Mouse (Mus musculus) forebrain, embryonic 12.5 days (tissue): ENCODE measurements around the gene Cdca3. TPM values are rescaled to one million over a fixed set of nuclear protein-coding genes. Genes with fewer than 3 reads are reported as not detected.
A peak's percentile ranks its signal among the peaks of the same experiment; 100 is the strongest.
"Not testable (repeated sequence)": the region's sequence is repeated elsewhere in the genome, so short reads cannot be mapped to it uniquely, and the experiment has no call there.

Experiments used
- ATAC-seq: fragments of 200-750 bp; cut with Nextera tagmentation; 2 replicates; pipeline ENCODE4 v1.8.0; 2017; ENCODE audit warnings: moderate TSS enrichment; ENCODE audit not compliant: low FRiP score
- H3K27ac ChIP-seq: fragments of 300-500 bp; sonication (generic); 2 replicates; pipeline ENCODE4 v1.5.1; 2016; ENCODE audit warnings: mild to moderate bottlenecking
- H3K27me3 ChIP-seq: fragments of 300-500 bp; sonication (generic); 2 replicates; pipeline ENCODE4 v1.6.1; 2016; ENCODE audit warnings: mild to moderate bottlenecking
- H3K36me3 ChIP-seq: fragments of 300-500 bp; sonication (generic); replicated peaks from 2 replicates; pipeline ENCODE4 v1.6.1; 2016; ENCODE audit warnings: mild to moderate bottlenecking
- H3K4me1 ChIP-seq: fragments of 300-500 bp; sonication (generic); 2 replicates; pipeline ENCODE4 v1.6.1; 2016
- H3K4me2 ChIP-seq: fragments of 300-500 bp; sonication (generic); 2 replicates; pipeline ENCODE4 v1.6.1; 2016; ENCODE audit warnings: mild to moderate bottlenecking, moderate library complexity
- H3K4me3 ChIP-seq: fragments of 300-500 bp; sonication (generic); replicated peaks from 2 replicates; pipeline ENCODE4 v1.5.1; 2016; ENCODE audit warnings: mild to moderate bottlenecking
- H3K9ac ChIP-seq: fragments of 300-500 bp; sonication (generic); 2 replicates; pipeline ENCODE4 v1.6.1; 2016; ENCODE audit warnings: mild to moderate bottlenecking
- H3K9me3 ChIP-seq: fragments of 300-500 bp; sonication (generic); 2 replicates; pipeline ENCODE4 v1.6.1; 2016
- WGBS: fragments of 180-500 bp; shearing (Covaris S2); methylation state at CpG from one replicate; pipeline ENCODE4 v1.1.7; 2016; 5-methylcytosine and 5-hydroxymethylcytosine counted together
- polyA plus RNA-seq: library from polyadenylated mRNA; unstranded; fragments of >200 nt; fragmentation: Nextera tagmentation; extraction: Ambion mirVana; gene quantifications from 2 replicates; pipeline ENCODE4 v1.2.1, GENCODE M21; 2016

Gene Cdca3
- polyA plus RNA-seq, 1 experiment from 2014 or later, result 233 TPM

DNA sequence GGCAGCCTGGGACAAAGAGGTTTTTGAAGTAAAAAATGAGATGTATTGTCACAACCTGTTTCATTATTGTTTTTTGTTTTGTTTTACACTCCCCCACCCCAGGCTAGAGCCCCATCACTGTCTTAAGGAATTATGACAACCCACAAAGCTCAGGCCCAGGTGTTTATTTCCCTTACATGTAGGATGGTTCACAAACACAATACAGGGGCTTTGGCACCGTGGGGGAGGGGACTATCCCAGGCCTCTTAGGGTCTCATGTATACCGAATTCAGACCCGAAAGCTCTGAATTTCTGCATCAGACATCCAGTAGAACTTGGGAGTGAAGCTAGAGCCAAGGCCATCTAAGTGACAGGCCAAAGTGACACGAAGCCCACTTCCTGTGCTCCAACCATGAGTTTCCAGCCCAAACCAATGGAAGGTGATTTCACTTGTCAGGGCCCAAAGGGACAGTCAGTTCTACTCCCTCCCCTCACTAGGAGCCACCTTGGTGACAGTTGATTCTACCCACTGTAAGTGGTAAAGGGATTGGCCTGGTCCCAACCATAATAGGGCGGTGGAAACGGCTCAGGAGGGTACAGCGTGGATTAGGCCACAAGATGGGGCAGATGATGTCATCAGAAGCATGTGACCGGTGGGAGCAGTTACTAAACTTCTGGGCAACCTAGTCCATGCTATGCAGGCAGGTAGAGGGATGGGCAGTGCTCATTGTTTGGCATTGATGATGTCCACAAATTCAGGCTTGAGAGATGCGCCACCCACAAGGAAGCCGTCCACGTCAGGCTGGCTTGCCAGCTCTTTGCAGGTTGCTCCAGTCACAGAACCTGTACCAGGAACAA is 18.6 kb upstream of the Cdca3 start:
- not testable (repeated sequence) for H3K27ac ChIP-seq, H3K4me2 ChIP-seq, H3K9me3 ChIP-seq, ATAC-seq, H3K4me3 ChIP-seq, H3K27me3 ChIP-seq, H3K9ac ChIP-seq
- WGBS, result 85% methylated on average over 11 of the region's 11 CpGs
- Histone ChIP-seq H3K36me3 (peaks cover 33% of the 10 kb centered on the region), H3K4me1 (peaks cover 67% of the 10 kb centered on the region)

DNA sequence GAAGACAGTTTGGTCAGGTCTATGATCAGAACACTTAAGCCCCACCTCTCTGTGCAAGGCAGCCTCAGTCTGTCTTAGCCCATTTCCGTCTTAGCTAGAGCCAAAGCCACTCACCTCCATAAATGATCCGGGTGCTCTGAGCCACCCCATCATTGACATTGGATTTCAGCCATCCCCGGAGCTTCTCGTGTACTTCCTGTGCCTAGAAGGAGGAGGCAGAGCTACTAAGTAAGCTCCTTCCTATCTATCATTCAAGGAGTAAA is 18.0 kb upstream of the Cdca3 start:
- ATAC-seq, result no peak
- Histone ChIP-seq H3K27me3 (no peaks in the 10 kb centered on the region), H3K27ac (no peak overlapping the region), H3K36me3 (peaks cover 38% of the 10 kb centered on the region), H3K9me3 (no peaks in the 10 kb centered on the region), H3K4me1 (peaks cover 62% of the 10 kb centered on the region), H3K9ac (no peak overlapping the region), H3K4me3 (no peak overlapping the region), H3K4me2 (no peak overlapping the region)
- WGBS, result 90% methylated on average over 4 of the region's 4 CpGs

DNA sequence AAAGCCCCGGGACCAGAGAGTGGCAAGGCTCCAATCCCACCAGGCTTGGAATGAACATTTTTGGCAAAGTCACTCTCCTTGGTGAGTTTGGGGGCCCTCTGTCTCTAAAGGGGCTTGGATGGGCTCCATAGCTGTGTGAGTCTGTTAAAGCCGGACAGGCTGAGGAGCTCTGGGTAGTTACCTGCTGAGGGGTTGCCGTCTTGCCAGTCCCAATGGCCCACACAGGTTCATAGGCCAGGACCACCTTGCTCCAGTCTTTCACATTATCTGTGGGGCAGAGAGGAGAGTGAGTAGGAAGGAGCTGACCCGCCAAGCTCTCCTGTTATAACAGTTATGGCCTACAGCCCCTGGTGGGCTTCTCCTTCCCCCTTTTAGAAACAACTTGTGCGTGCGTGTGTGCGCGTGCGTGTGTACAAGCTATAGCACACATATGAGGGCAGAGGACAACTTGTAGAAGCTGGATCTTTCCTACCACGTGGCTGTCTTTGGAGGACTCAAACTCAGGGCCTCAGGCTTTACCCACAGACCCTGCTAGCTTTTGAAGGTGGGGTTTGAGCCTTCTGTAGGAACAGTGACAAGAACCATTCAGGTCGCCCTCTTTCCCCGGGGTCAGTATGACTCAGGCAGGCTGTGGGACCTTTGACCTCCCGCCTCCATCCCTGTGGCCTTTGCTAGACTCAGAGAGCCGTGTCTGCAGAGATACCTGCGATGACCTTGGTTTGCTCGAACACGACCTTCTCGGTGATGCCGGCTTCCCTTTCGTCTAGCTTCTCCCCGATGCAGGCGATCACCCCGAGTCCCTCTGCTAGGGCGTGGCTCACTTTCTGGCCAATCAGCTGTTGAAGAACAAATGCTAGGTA is 17.4 kb upstream of the Cdca3 start:
- ATAC-seq, result no peak

DNA sequence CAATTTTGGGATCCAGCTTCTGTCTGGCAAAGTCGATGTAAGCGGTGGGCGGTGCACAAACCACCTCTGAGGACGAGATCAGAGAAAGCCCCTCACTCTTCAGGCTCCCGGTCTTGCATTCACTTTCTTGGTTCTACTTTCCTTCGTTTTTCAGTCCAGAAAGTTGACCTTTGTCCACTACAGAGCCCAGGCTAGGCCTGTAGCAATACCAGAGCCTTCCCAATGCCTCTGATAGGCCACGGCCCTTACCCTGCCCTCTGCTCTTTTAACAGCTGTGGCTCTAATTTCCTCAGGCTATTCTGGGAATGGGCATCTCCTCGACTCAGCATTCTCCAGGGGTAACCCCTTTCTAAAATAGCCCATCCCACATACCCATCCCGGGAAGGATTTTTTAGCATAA is 16.5 kb upstream of the Cdca3 start:
- Histone ChIP-seq H3K4me3 (peak overlapping the region; percentile 73), H3K9me3 (no peaks in the 10 kb centered on the region), H3K9ac (peak overlapping the region; percentile 83), H3K4me2 (peak overlapping the region; percentile 88), H3K36me3 (peaks cover 53% of the 10 kb centered on the region), H3K27ac (peak overlapping the region; percentile 88), H3K27me3 (no peaks in the 10 kb centered on the region), H3K4me1 (peaks cover 60% of the 10 kb centered on the region)
- WGBS, result 21% methylated on average over 9 of the region's 9 CpGs
- ATAC-seq, result no peak

More for the DNA sequence above, 17.4 kb upstream of the Cdca3 start:
- 85% methylated on average over 24 of the region's 24 CpGs for WGBS
- peaks cover 60% of the 10 kb centered on the region for H3K4me1 ChIP-seq
- H3K4me3 ChIP-seq, result peak overlapping the region; percentile 73
- H3K4me2 ChIP-seq, result peak overlapping the region; percentile 88
- H3K27me3 ChIP-seq, result no peaks in the 10 kb centered on the region
- H3K9me3 ChIP-seq, result no peaks in the 10 kb centered on the region
- peaks cover 44% of the 10 kb centered on the region for H3K36me3 ChIP-seq
- H3K9ac ChIP-seq, result peak overlapping the region; percentile 83
- H3K27ac ChIP-seq, result 0 out of 2 replicates have a peak overlapping the region, but pooled peaks have one; percentile 88

DNA sequence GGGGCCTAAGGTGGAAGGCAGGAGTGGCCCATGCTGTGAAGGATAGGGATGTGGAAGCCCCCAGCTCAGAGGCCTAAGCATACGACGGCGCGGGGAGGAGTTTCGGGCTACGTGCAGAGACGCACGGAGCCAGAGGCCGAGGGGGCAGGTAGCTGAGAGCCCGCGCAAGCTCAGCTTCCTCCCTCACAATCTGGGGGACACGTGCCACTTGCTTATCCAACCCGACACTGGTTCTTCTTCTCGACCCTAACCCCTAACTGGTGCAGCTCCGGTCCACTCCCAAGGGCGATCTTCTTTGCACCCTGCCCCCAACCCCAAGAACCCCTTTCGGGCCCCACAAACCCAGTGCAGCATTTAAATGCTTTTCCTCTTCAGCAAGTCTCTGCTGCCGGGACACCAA is 15.9 kb upstream of the Cdca3 start:
- Histone ChIP-seq H3K4me1 (peaks cover 54% of the 10 kb centered on the region), H3K4me2 (peak overlapping the region; percentile 88), H3K27ac (peak overlapping the region; percentile 88), H3K9me3 (no peaks in the 10 kb centered on the region), H3K9ac (peak overlapping the region; percentile 83), H3K27me3 (no peaks in the 10 kb centered on the region), H3K36me3 (peaks cover 60% of the 10 kb centered on the region), H3K4me3 (peak overlapping the region; percentile 73)
- under 1% methylated on average over 18 of the region's 18 CpGs for WGBS
- ATAC-seq, result peak; percentile 70

DNA sequence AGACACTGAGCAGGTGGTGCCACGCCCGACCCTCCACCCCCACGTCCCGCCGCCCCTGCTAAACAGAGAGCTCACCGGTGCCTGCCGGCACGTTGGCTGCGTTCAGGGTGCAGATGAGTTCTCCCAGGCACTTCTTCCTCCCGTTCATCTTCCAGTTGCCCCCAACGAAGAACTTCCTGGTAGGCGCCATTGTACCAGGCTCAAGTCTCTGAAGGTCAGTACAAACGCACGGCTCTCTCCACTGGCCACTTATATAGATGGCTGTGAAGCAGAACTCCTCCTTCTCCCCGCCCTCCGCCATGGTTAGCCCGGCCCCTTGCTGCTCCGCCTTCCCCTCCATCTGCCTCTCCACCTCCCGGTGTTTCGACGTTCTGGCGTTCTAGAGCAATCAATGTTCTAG is 15.4 kb upstream of the Cdca3 start, which contains the start of gene Tpi1:
Gene Tpi1, minus strand, starts transcription at position 364 of the 400 bp plus-strand sequence.
- Histone ChIP-seq H3K27ac (peak within 1 kb of the TSS; percentile 88), H3K36me3 (peaks cover 64% of the 10 kb centered on the region), H3K9ac (peak within 1 kb of the TSS; percentile 83), H3K27me3 (no peaks in the 10 kb centered on the region), H3K4me1 (peaks cover 50% of the 10 kb centered on the region), H3K4me3 (peak within 1 kb of the TSS; percentile 73), H3K9me3 (no peaks in the 10 kb centered on the region), H3K4me2 (peak within 1 kb of the TSS; percentile 88)
- ATAC-seq, result peak; percentile 91
- WGBS, result 0% methylated on average over 22 of the region's 22 CpGs

DNA sequence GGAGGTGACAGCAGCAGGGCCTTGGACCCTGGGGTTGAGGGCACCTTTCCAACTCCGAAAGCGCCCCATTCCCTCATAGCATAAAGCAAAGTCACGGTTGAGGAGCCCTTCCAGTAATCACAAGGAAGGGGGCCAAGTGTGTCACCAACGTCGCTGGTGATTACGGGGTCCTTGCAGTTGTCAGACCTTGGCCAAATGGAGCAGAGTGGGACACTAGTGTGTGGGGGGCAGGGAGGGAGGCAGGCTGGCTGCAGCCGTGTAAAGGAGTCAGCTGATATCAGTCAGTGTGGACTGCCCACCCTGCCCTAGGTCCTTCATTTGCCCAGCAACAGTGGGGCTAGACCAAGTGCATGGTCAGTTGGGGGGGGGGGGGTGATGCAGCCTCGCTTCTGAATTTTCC is 14.9 kb upstream of the Cdca3 start:
- Histone ChIP-seq H3K27me3 (no peaks in the 10 kb centered on the region), H3K9me3 (no peaks in the 10 kb centered on the region), H3K36me3 (peaks cover 69% of the 10 kb centered on the region), H3K4me1 (peaks cover 44% of the 10 kb centered on the region), H3K4me2 (peak overlapping the region; percentile 88), H3K27ac (peak overlapping the region; percentile 88), H3K9ac (no peak overlapping the region), H3K4me3 (peak overlapping the region; percentile 73)
- WGBS, result 45% methylated on average over 8 of the region's 8 CpGs
- peak; percentile 32 for ATAC-seq

DNA sequence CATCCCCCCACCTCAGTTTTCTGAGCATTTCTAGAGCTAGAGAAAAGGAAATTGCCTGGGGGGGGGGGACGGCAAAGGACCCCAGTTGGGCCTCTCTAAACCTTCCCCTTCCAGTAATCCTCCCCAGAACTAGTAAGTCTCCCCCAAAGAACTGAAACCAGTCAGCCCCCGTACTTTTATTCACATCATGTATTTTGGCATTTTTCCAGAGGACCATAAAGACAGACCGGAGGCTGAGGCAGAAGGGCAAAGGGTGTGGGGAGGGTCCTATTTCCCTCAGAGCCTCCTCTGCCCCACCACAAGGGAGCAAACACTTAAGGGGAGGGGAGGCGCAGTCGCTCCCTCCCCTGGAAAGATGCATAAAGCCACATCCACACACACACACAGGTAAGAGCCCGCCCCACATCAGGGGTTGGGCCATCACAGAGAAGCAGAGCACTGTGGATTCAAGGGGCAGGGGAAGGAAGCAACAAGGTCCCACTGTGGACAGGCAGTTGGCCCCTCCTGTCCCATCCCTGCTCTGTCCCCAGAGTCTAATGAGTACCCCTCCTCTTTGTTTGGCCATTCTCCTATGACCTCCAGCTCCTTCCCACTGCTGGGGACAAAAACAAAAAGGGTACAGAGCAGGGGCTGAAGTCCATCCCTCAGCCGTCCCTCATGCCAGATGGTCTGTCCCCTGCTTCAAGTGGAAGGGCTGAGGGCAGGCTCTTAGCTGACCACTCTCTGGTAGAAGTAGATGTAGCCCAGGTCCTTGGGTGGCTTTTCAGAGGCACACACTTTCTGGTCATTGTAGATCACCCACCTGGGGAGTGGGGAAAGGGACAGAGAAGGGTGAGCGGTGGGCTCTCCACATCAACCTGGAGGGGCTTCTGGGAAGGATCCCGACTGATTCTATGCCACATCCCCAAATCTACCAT is 14.2 kb upstream of the Cdca3 start:
- H3K27me3 ChIP-seq, result no peaks in the 10 kb centered on the region
- no peak for ATAC-seq
- no peak overlapping the region; the same call in 1 of the 2 replicates for H3K9ac ChIP-seq
- peak overlapping the region; percentile 88; the same call in 1 of the 2 replicates for H3K4me2 ChIP-seq
- H3K4me1 ChIP-seq, result peaks cover 38% of the 10 kb centered on the region
- WGBS, result 64% methylated on average over 9 of the region's 9 CpGs
- no peak overlapping the region for H3K4me3 ChIP-seq
- peaks cover 76% of the 10 kb centered on the region for H3K36me3 ChIP-seq
- no peaks in the 10 kb centered on the region for H3K9me3 ChIP-seq
- H3K27ac ChIP-seq, result 0 out of 2 replicates have a peak overlapping the region, but pooled peaks have one; percentile 88

DNA sequence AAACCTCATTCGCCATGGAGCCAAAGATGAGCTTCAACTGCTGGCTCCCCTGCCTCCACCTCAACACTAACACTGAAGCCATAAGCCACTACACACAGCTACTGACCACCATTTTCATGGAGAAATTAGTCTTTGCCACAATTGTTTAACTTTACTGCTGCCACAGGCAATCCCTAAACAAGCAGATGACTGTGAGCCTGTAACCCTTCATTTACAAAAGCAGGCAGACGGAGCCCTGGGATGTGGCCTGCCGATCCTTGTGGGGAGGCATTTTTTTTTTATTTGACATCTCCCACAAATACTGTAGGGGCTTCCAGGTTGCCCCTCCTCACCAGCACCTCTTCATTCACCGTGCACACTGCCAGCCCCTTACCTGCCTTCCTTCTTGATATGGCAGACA is 12.7 kb upstream of the Cdca3 start:
- no peak for ATAC-seq
- WGBS, result 91% methylated on average over 4 of the region's 4 CpGs
- peaks cover 77% of the 10 kb centered on the region for H3K36me3 ChIP-seq

DNA sequence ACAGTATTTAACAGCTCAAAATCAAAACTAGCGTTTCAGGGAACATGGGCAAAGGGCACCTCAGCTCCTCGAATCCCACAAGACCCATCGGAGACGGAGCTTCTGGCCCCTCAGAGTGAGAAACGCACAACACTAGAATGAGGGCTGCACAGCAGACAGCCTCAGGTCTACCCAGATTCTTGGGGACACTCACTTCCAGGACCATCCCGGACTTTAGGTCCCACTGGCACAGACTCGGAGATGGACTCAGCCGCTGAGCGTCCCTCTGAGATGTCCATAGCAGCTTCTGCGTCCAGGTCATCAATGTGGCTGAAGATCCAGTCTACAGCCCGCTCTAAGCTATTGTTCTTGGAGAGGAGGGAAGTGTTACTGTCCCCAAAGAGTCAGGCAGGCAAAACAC is 12.2 kb upstream of the Cdca3 start:
- WGBS, result 96% methylated on average over 11 of the region's 11 CpGs
- Histone ChIP-seq H3K9ac (no peak overlapping the region), H3K36me3 (peaks cover 77% of the 10 kb centered on the region), H3K4me1 (peaks cover 27% of the 10 kb centered on the region), H3K4me2 (no peak overlapping the region), H3K27ac (no peak overlapping the region), H3K4me3 (no peak overlapping the region), H3K9me3 (no peaks in the 10 kb centered on the region), H3K27me3 (no peaks in the 10 kb centered on the region)
- ATAC-seq, result no peak

More for the DNA sequence above, 12.7 kb upstream of the Cdca3 start:
- H3K4me1 ChIP-seq, result peaks cover 32% of the 10 kb centered on the region
- H3K9me3 ChIP-seq, result no peaks in the 10 kb centered on the region
- no peak overlapping the region for H3K27ac ChIP-seq
- H3K4me3 ChIP-seq, result no peak overlapping the region
- H3K27me3 ChIP-seq, result no peaks in the 10 kb centered on the region
- no peak overlapping the region for H3K9ac ChIP-seq
- no peak overlapping the region for H3K4me2 ChIP-seq

DNA sequence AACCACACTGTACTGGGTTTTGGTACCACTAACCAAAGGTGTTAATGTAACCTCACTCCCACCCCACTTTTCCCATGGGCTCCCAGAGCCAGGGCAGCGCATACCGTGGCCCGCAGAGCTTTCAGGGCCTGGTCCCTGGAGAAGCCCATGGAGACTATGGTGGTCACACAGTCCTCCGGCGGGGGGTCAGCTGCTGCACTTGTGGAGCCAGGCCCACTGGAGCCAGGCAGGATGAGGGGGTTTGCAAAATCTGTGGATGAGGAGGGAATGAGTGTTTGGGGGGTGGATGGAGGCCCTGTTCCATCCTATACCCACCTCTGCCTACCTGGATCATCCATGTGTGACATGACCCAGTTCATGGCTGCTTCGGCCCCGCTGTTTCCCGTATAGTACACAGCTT is 11.8 kb upstream of the Cdca3 start:
- no peak overlapping the region for H3K4me2 ChIP-seq
- H3K9ac ChIP-seq, result no peak overlapping the region
- no peaks in the 10 kb centered on the region for H3K9me3 ChIP-seq
- no peak overlapping the region for H3K4me3 ChIP-seq
- no peak overlapping the region for H3K27ac ChIP-seq
- no peaks in the 10 kb centered on the region for H3K27me3 ChIP-seq
- 97% methylated on average over 8 of the region's 8 CpGs for WGBS
- H3K36me3 ChIP-seq, result peaks cover 77% of the 10 kb centered on the region
- no peak for ATAC-seq
- peaks cover 23% of the 10 kb centered on the region for H3K4me1 ChIP-seq
